Mouse (Mus musculus) hindbrain, embryonic 11.5 days (tissue): ENCODE results near the gene Dync1h1. TPM values are rescaled to one million over a fixed set of nuclear protein-coding genes. Genes with fewer than 3 reads are reported as not detected.

ENCODE experiments used
- ATAC-seq: fragments of 200-750 bp; cut with Nextera tagmentation; 2 replicates; pipeline ENCODE4 v1.8.0; 2017; ENCODE audit warnings: mild to moderate bottlenecking, moderate TSS enrichment, moderate library complexity; ENCODE audit not compliant: low FRiP score
- DNase-seq: peaks from one replicate; pipeline ENCODE4 v3.0.0-alpha.2; 2015; ENCODE audit warnings: low spot score
- H3K27ac ChIP-seq: fragments of 300-500 bp; sonication (generic); 2 replicates; pipeline ENCODE4 v1.5.1; 2014; ENCODE audit warnings: mild to moderate bottlenecking, low read depth, low read length
- H3K27me3 ChIP-seq: fragments of 300-500 bp; sonication (generic); 2 replicates; pipeline ENCODE4 v1.6.1; 2014; ENCODE audit warnings: mild to moderate bottlenecking, low read length, moderate library complexity, mixed read lengths; ENCODE audit not compliant: control insufficient read depth, insufficient read depth
- H3K36me3 ChIP-seq: fragments of 300-500 bp; sonication (generic); 2 replicates; pipeline ENCODE4 v1.6.1; 2014; ENCODE audit warnings: mild to moderate bottlenecking, low read length, moderate library complexity, mixed read lengths; ENCODE audit not compliant: control insufficient read depth, insufficient read depth
- H3K4me1 ChIP-seq: fragments of 300-500 bp; sonication (generic); replicated peaks from 2 replicates; pipeline ENCODE4 v1.6.1; 2014; ENCODE audit warnings: low read length, mixed read lengths; ENCODE audit not compliant: control insufficient read depth, insufficient read depth
- H3K4me2 ChIP-seq: fragments of 300-500 bp; sonication (generic); replicated peaks from 2 replicates; pipeline ENCODE4 v1.6.1; 2014; ENCODE audit warnings: mild to moderate bottlenecking, low read depth, low read length
- H3K4me3 ChIP-seq: fragments of 300-500 bp; sonication (generic); 2 replicates; pipeline ENCODE4 v1.5.1; 2014; ENCODE audit warnings: low read depth, low read length
- H3K9ac ChIP-seq: fragments of 300-500 bp; sonication (generic); 2 replicates; pipeline ENCODE4 v1.6.1; 2014; ENCODE audit warnings: low read depth, low read length
- H3K9me3 ChIP-seq: fragments of 300-500 bp; sonication (generic); 2 replicates; pipeline ENCODE4 v1.6.1; 2016; ENCODE audit warnings: low read length; ENCODE audit not compliant: control insufficient read depth
- WGBS: fragments of 180-500 bp; shearing (Covaris S2); extraction: QIAGEN DNeasy Blood & Tissue Kit; methylation state at CpG from one replicate; pipeline ENCODE4 v1.1.7; 2014; 5-methylcytosine and 5-hydroxymethylcytosine counted together
- polyA plus RNA-seq: library from polyadenylated mRNA; unstranded; fragments of >200 nt; fragmentation: Nextera tagmentation; extraction: Ambion mirVana; gene quantifications from 2 replicates; pipeline ENCODE4 v1.2.1, GENCODE M21; 2014

Dync1h1 gene
- 81.7 and 93.0 TPM in 2 replicates for polyA plus RNA-seq

GRCm38 (mm10) chr12:110601241-110602218, at the start of gene Dync1h1:
Gene Dync1h1, plus strand, starts transcription at chr12:110601452.
- no peaks in the 10 kb centered on the region for H3K36me3 ChIP-seq
- H3K27ac ChIP-seq, result peak within 1 kb of the TSS; percentile 94
- whole genome bisulfite sequencing, result under 1% methylated on average over 102 of the region's 105 CpGs
- DNase-seq, result peak; percentile 97
- H3K9ac ChIP-seq, result peak within 1 kb of the TSS; percentile 99
- 0 out of 2 replicates have a peak, but pooled peaks cover 2% of the 10 kb centered on the region for H3K27me3 ChIP-seq
- H3K9me3 ChIP-seq, result no peaks in the 10 kb centered on the region
- H3K4me1 ChIP-seq, result peaks cover 5% of the 10 kb centered on the region; the same call in 1 of the 2 replicates
- peak; percentile 94 for ATAC-seq
- peak within 1 kb of the TSS; percentile 99 for H3K4me3 ChIP-seq
- peak within 1 kb of the TSS; percentile 61 for H3K4me2 ChIP-seq

GRCm38 (mm10) chr12:110552113-110552512, 49.1 kb upstream of the Dync1h1 start:
- no peak overlapping the region for H3K9ac ChIP-seq
- no peak overlapping the region for H3K27ac ChIP-seq
- ATAC-seq (no peak), DNase-seq (no peak)
- no peak overlapping the region for H3K4me2 ChIP-seq
- H3K4me3 ChIP-seq, result no peak overlapping the region
- H3K9me3 ChIP-seq, result no peaks in the 10 kb centered on the region
- no peaks in the 10 kb centered on the region for H3K27me3 ChIP-seq
- H3K4me1 ChIP-seq, result no peaks in the 10 kb centered on the region
- 93% methylated on average over 13 of the region's 13 CpGs for WGBS
- peaks cover 17% of the 10 kb centered on the region for H3K36me3 ChIP-seq

GRCm38 (mm10) chr12:110553362-110553761, 47.9 kb upstream of the Dync1h1 start:
- H3K9me3 ChIP-seq, result no peaks in the 10 kb centered on the region
- WGBS, result 96% methylated on average over 5 of the region's 5 CpGs
- H3K4me2 ChIP-seq, result no peak overlapping the region
- no peak for DNase-seq
- peaks cover 15% of the 10 kb centered on the region for H3K36me3 ChIP-seq
- no peak overlapping the region for H3K4me3 ChIP-seq
- no peaks in the 10 kb centered on the region for H3K4me1 ChIP-seq
- H3K9ac ChIP-seq, result no peak overlapping the region
- no peak overlapping the region for H3K27ac ChIP-seq
- ATAC-seq, result no peak
- no peaks in the 10 kb centered on the region for H3K27me3 ChIP-seq

GRCm38 (mm10) chr12:110555536-110556240, 45.6 kb upstream of the Dync1h1 start:
- H3K27ac ChIP-seq, result no peak overlapping the region
- ATAC-seq (no peak), DNase-seq (no peak)
- no peak overlapping the region for H3K4me3 ChIP-seq
- H3K9me3 ChIP-seq, result no peaks in the 10 kb centered on the region
- no peaks in the 10 kb centered on the region for H3K4me1 ChIP-seq
- peaks cover 12% of the 10 kb centered on the region for H3K36me3 ChIP-seq
- no peak overlapping the region for H3K9ac ChIP-seq
- WGBS, result 93% methylated on average over 21 of the region's 21 CpGs
- H3K27me3 ChIP-seq, result no peaks in the 10 kb centered on the region
- no peak overlapping the region for H3K4me2 ChIP-seq

- no peak overlapping the region for H3K9ac ChIP-seq
Measured at GRCm38 (mm10) chr12:110556861-110557628, 44.2 kb upstream of the Dync1h1 start.

GRCm38 (mm10) chr12:110558175-110558574, 43.1 kb upstream of the Dync1h1 start:
- 95% methylated on average over 7 of the region's 7 CpGs for WGBS
- H3K27ac ChIP-seq, result no peak overlapping the region

More at GRCm38 (mm10) chr12:110556861-110557628, 44.2 kb upstream of the Dync1h1 start:
- 89% methylated on average over 18 of the region's 18 CpGs for WGBS
- DNase-seq (no peak), ATAC-seq (no peak)
- Histone ChIP-seq H3K4me2 (no peak overlapping the region), H3K9me3 (no peaks in the 10 kb centered on the region), H3K4me1 (no peaks in the 10 kb centered on the region), H3K27ac (no peak overlapping the region), H3K27me3 (no peaks in the 10 kb centered on the region), H3K4me3 (no peak overlapping the region), H3K36me3 (peaks cover 12% of the 10 kb centered on the region)

GRCm38 (mm10) chr12:110563383-110563782, 37.9 kb upstream of the Dync1h1 start:
- H3K27ac ChIP-seq, result no peak overlapping the region
- WGBS, result 92% methylated on average over 11 of the region's 11 CpGs
- H3K27me3 ChIP-seq, result no peaks in the 10 kb centered on the region
- no peak overlapping the region for H3K4me3 ChIP-seq
- H3K4me2 ChIP-seq, result no peak overlapping the region
- DNase-seq (no peak), ATAC-seq (no peak)
- H3K9ac ChIP-seq, result no peak overlapping the region
- no peaks in the 10 kb centered on the region for H3K9me3 ChIP-seq
- H3K36me3 ChIP-seq, result peaks cover 2% of the 10 kb centered on the region; the same call in 1 of the 2 replicates
- H3K4me1 ChIP-seq, result no peaks in the 10 kb centered on the region

More at GRCm38 (mm10) chr12:110558175-110558574, 43.1 kb upstream of the Dync1h1 start:
- no peak for DNase-seq
- Histone ChIP-seq H3K27me3 (no peaks in the 10 kb centered on the region), H3K4me1 (no peaks in the 10 kb centered on the region), H3K9ac (no peak overlapping the region), H3K4me2 (no peak overlapping the region), H3K9me3 (no peaks in the 10 kb centered on the region), H3K36me3 (peaks cover 9% of the 10 kb centered on the region), H3K4me3 (no peak overlapping the region)
- ATAC-seq, result no peak

- H3K27ac ChIP-seq, result no peak overlapping the region
Measured at GRCm38 (mm10) chr12:110564848-110565247, 36.4 kb upstream of the Dync1h1 start.

More at GRCm38 (mm10) chr12:110564848-110565247, 36.4 kb upstream of the Dync1h1 start:
- H3K9me3 ChIP-seq, result no peaks in the 10 kb centered on the region
- no peak overlapping the region for H3K4me3 ChIP-seq
- WGBS, result 96% methylated on average over 11 of the region's 11 CpGs
- H3K4me2 ChIP-seq, result no peak overlapping the region
- H3K27me3 ChIP-seq, result no peaks in the 10 kb centered on the region
- H3K36me3 ChIP-seq, result 0 out of 2 replicates have a peak, but pooled peaks cover 2% of the 10 kb centered on the region
- ATAC-seq (no peak), DNase-seq (no peak)
- H3K9ac ChIP-seq, result no peak overlapping the region
- H3K4me1 ChIP-seq, result no peaks in the 10 kb centered on the region
